Mouse (Mus musculus) C2C12 (cell line): Measurements from ENCODE around the gene Mosmo.

Source experiments
- CTCF ChIP-seq: IDR thresholded peaks from one replicate; pipeline ENCODE4 v1.5.1; 2011; ENCODE audit not compliant: control insufficient read depth, insufficient read depth, insufficient read length
- MAX ChIP-seq: IDR thresholded peaks from one replicate; pipeline ENCODE4 v1.6.1; 2011; ENCODE audit warnings: mild to moderate bottlenecking, control low read depth
- USF1 ChIP-seq: IDR thresholded peaks from one replicate; pipeline ENCODE4 v1.6.1; 2011; ENCODE audit warnings: low read depth, mild to moderate bottlenecking, control low read depth, moderate library complexity

DNA sequence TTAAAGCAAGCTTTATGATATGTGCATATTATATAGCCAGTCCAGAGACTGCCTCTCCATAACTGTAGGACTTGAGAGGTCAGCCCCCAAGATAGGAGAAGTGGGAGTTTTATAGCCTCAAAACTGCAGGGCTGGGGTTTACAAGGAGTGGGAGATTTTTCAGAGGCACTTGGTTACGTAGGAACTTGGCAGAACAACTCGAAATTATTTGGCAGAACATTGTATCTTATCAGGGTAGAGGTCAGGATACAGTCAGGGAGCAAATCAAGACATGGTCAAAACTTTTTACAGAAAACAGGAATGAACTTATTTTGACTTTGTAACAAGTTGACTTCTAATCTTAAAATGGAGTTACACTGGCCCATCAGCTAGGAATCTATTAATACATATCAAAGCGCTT, 68.6 kb downstream of the Mosmo start:
- no peak for TF ChIP-seq CTCF
- TF ChIP-seq MAX: no peak
- no peak for TF ChIP-seq USF1
